Comparison of ENCODE assay signal across 8 mouse cellular contexts in genomic region chr6:51271128-51271480, GRCm38 (mm10).
DNase-seq lines count a peak whose midpoint lies in the region; ATAC-seq and TF ChIP-seq lines count a peak whose summit lies in the region.

No protein-coding gene starts in this region.

- WGBS in embryonic facial prominence, embryonic 12.5 days = 2% methylated on average over 17 of the region's 17 CpGs
- 3% methylated on average over 17 of the region's 17 CpGs for WGBS in intestine, embryonic 15.5 days
- 2% methylated on average over 17 of the region's 17 CpGs for WGBS in neural tube, embryonic 13.5 days

- H3K4me3 ChIP-seq in left cerebral cortex, adult 2 months = peak overlapping the region; percentile 63
- H3K4me3 ChIP-seq in embryonic facial prominence, embryonic 12.5 days = peak overlapping the region; percentile 71
- peak overlapping the region; percentile 72 for H3K4me3 ChIP-seq in intestine, embryonic 15.5 days (replicated peaks)
- peak overlapping the region; percentile 54 for H3K4me3 ChIP-seq in neural tube, embryonic 13.5 days

- H3K4me2 ChIP-seq in embryonic facial prominence, embryonic 12.5 days (replicated peaks) = peak overlapping the region; percentile 72
- H3K4me2 ChIP-seq in intestine, embryonic 15.5 days (replicated peaks) = peak overlapping the region; percentile 85
- H3K4me2 ChIP-seq in neural tube, embryonic 13.5 days = peak overlapping the region; percentile 96

- DNase-seq in left cerebral cortex, adult 2 months (ENCODE audit: extremely low spot score in 1 of 2, low spot score in 2 of 2) = no peak
- no peak for DNase-seq in left cerebral cortex, postnatal 10 days (ENCODE audit: extremely low spot score in 1 of 2, low spot score in 2 of 2)
- no peak for DNase-seq in layer of hippocampus, postnatal 14 days (ENCODE audit: low spot score in 2 of 2)
- no peak for DNase-seq in gastrocnemius, postnatal 4 days (ENCODE audit: low spot score in 2 of 2)
- DNase-seq in adrenal gland, postnatal 36 days = no peak

- H3K9ac ChIP-seq in embryonic facial prominence, embryonic 12.5 days = peak overlapping the region; percentile 68; the same call in 1 of the 2 replicates
- 0 out of 2 replicates have a peak overlapping the region, but pooled peaks have one; percentile 21 for H3K9ac ChIP-seq in intestine, embryonic 15.5 days
- H3K9ac ChIP-seq in neural tube, embryonic 13.5 days = peak overlapping the region; percentile 71; the same call in 1 of the 2 replicates

- no peaks in the 10 kb centered on the region for H3K36me3 ChIP-seq in embryonic facial prominence, embryonic 12.5 days
- H3K36me3 ChIP-seq in intestine, embryonic 15.5 days = no peaks in the 10 kb centered on the region
- no peaks in the 10 kb centered on the region for H3K36me3 ChIP-seq in neural tube, embryonic 13.5 days

- peaks cover 6% of the 10 kb centered on the region; the same call in 1 of the 2 replicates for H3K4me1 ChIP-seq in embryonic facial prominence, embryonic 12.5 days
- 0 out of 2 replicates have a peak, but pooled peaks cover 10% of the 10 kb centered on the region for H3K4me1 ChIP-seq in intestine, embryonic 15.5 days (replicated peaks)
- peaks cover 18% of the 10 kb centered on the region for H3K4me1 ChIP-seq in neural tube, embryonic 13.5 days (replicated peaks)

- no peak for TF ChIP-seq CTCF in left cerebral cortex, adult 2 months (IDR thresholded peaks at IDR 0.05)

- no peak overlapping the region for H3K27ac ChIP-seq in left cerebral cortex, adult 2 months
- peak overlapping the region; percentile 63; the same call in 1 of the 2 replicates for H3K27ac ChIP-seq in embryonic facial prominence, embryonic 12.5 days
- H3K27ac ChIP-seq in intestine, embryonic 15.5 days = 0 out of 2 replicates have a peak overlapping the region, but pooled peaks have one; percentile 13
- peak overlapping the region; percentile 54; the same call in 1 of the 2 replicates for H3K27ac ChIP-seq in neural tube, embryonic 13.5 days (replicated peaks)

- intact Hi-C loops in left cerebral cortex, adult 2 months (cut with DNase I) = loop anchor here (5.0 kb wide), 1 partner anchor 91 kb away; no protein-coding TSS in a partner anchor
- intact Hi-C loops in left cerebral cortex, postnatal 10 days (cut with DNase I) = no loop called here

- no peaks in the 10 kb centered on the region for H3K27me3 ChIP-seq in embryonic facial prominence, embryonic 12.5 days
- H3K27me3 ChIP-seq in intestine, embryonic 15.5 days (replicated peaks) = no peaks in the 10 kb centered on the region
- peaks cover 20% of the 10 kb centered on the region for H3K27me3 ChIP-seq in neural tube, embryonic 13.5 days

- ATAC-seq in embryonic facial prominence, embryonic 12.5 days (ENCODE audit: insufficient number of reproducible peaks, insufficient read depth, low FRiP score, low TSS enrichment) = peak; percentile 78
- ATAC-seq in intestine, embryonic 15.5 days = peak; percentile 90
- peak; percentile 76 for ATAC-seq in neural tube, embryonic 13.5 days (ENCODE audit: low read depth)

- no peaks in the 10 kb centered on the region for H3K9me3 ChIP-seq in embryonic facial prominence, embryonic 12.5 days
- H3K9me3 ChIP-seq in intestine, embryonic 15.5 days = no peaks in the 10 kb centered on the region
- no peaks in the 10 kb centered on the region for H3K9me3 ChIP-seq in neural tube, embryonic 13.5 days

Comparison
In these comparisons a context has a peak if more than half of its experiments do, and no peak if none do; other contexts are left out.
1. H3K9ac ChIP-seq: peak in every context shown above with its lines; median percentile 71 in neural tube, embryonic 13.5 days; 68 in embryonic facial prominence, embryonic 12.5 days; 21 in intestine, embryonic 15.5 days.